Mouse (Mus musculus) small intestine, adult 2 months (tissue): Measurements from ENCODE around the gene Hps5.
A peak's percentile ranks its signal among the peaks of the same experiment; 100 is the strongest.

Experiments
- CTCF ChIP-seq: fragments of 200-500 bp; IDR thresholded peaks from 2 replicates; pipeline ENCODE4 v1.5.1; 2012; ENCODE audit warnings: low read depth, mild to moderate bottlenecking, control low read depth, inconsistent platforms, low read length, moderate library complexity, mixed read lengths; ENCODE audit not compliant: insufficient replicate concordance, insufficient read length; ENCODE audit errors: extremely low read depth
- POLR2A ChIP-seq: fragments of 200-500 bp; IDR thresholded peaks from 2 replicates; pipeline ENCODE4 v1.6.1; 2012; ENCODE audit warnings: low read depth, mild to moderate bottlenecking, control low read depth, inconsistent platforms, low read length, moderate library complexity

DNA sequence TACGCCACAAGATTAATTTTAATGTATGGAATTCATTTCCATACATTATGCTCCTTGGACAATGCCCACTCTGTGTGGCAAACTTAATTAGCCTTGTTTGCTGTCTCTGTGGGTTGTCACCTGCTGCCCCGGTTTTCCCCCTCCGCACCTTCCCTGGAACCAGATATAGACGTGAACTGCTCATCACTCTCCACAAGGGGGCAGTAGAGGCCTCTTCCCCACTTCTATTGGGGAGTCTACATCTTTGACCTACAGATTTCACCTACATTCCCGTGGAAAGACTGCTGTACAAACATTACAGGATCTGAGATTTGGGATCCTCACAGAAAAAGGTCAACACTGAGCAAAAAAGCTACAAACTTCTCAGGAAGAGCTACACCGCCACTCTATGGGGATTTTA, 81.3 kb downstream of the Hps5 start:
- TF ChIP-seq CTCF (peak; percentile 80; the same call in 1 of the 2 replicates), POLR2A (no peak)
